Mouse (Mus musculus) liver, embryonic 14.5 days (tissue): Measurements from ENCODE around the gene Dcaf12.

Source experiments
- CTCF ChIP-seq: IDR thresholded peaks from 2 replicates; pipeline ENCODE4 v1.5.1; 2016; ENCODE audit warnings: antibody characterized with exemption, low read depth, control low read depth
- EP300 ChIP-seq: IDR thresholded peaks from 2 replicates; pipeline ENCODE4 v1.6.1; 2016; ENCODE audit warnings: antibody characterized with exemption, low read depth

DNA sequence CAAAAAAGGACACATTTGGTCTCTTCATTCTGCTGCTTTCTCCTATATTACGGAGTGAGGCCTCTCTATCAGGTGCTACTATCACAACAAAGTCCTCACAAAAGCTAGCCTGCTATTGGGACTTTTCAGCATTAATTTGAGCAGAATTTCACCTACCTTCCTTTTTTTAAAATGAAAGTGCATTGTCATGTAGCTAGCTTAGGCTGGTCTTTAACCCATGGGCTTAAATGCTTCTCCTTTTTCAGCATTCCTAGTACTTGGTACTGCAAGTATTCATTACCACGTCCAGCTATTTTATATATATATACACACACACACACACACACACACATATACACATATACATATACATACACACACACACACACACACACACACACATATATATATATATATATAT is 44.0 kb upstream of the Dcaf12 start:
- TF ChIP-seq CTCF (no peak), EP300 (no peak)
